Mouse (Mus musculus) T-cell, adult 2 months (primary cell): ENCODE results near the gene Dnah8.

Experiments
- DNase-seq: peaks from one replicate; pipeline ENCODE4 v3.0.0; 2022; ENCODE audit warnings: low spot score

Dnah8 gene

DNA sequence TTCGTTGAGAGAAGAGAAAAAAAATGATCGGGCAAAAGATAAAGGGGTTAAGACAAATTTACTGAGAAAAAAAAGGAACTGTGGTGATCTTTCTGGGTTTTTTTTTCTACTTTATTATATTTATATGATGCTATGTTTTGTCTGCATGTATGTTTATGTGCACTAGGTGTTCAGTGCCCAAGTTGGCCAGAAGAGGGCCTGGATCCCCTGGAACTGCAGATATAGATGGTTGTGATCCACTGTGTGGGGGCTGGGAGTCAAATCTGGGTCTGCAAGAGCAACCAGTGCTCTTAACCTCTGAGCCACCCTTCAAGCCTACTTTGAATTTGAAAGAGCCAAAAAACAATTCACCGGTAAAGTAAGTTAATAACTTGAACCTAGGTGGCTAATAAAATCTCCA lies 256.2 kb downstream of the Dnah8 start:
- DNase-seq = no peak

GRCm38 (mm10) chr17:30881001-30881400 lies 256.8 kb downstream of the Dnah8 start:
- DNase-seq = no peak

DNA sequence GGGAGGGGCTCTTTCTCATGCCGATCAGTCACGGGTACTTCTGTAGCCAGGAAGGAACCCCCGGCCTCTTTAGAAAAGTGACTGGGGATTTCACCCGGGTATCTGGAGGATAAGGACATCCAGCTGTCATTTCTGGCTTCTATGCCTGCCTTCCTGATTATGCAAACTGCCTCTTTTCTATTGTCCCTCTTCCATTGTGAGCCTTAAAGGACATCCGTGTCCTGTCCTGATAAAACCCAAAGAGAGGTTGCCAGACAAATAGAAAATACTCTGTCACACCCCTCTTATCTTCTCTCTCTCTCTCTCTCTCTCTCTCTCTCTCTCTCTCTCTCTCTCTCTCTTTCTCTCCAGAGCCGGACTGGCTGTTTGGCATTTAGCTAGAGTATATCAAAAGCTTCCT lies 258.1 kb downstream of the Dnah8 start:
- no peak for DNase-seq

- no peak for DNase-seq
Observed at GRCm38 (mm10) chr17:30883534-30883933, 259.4 kb downstream of the Dnah8 start.

DNA sequence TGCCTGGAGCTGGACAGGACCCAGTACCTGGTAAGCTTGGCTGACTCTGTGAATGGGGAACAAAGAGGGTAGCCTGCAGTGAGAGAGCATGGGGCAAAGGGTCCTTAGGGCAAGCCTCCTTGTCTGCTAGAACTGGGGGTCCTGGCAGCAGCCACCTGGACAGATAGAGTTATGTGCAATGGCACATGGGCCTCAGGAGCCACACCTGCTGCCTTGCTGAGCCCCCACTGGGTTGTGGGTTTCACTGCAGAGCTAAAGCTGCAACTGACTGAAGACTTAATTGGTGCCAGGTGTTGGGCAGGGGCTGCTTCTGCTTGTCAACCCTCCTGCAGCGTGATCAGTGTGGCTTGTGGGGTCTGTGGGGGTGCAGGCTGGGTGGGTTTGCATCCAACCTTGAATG lies 267.9 kb downstream of the Dnah8 start:
- no peak for DNase-seq

- DNase-seq = peak; percentile 17
Observed at GRCm38 (mm10) chr17:30892730-30893129, 268.6 kb downstream of the Dnah8 start.

GRCm38 (mm10) chr17:30897075-30897474 lies 272.9 kb downstream of the Dnah8 start:
- DNase-seq = no peak

DNA sequence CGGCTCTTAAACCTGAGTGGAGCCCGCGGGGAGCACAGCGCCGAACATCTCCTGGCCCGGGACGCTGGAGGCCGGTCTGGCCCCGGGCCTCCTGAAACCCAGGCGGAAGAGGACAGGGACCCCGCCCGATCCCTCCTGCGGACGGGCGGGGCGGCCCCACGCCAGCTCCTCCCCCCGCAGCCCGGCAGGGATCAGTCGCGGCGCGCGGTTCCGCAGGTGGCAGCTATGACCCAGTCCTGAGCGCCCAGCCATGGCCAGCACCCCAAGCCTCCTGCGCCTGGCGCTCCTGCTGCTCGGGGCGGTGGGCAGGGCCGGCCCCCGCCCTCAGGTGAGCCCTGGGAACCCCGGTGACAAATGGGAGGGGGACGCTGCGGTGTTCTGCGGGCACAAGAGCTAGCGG lies 277.5 kb downstream of the Dnah8 start, which contains the start of gene Glp1r:
Glp1r (plus strand) TSS at position 191 of the 400 bp plus-strand sequence.
- DNase-seq = no peak

- DNase-seq = no peak
Observed at GRCm38 (mm10) chr17:30904096-30904495, 279.9 kb downstream of the Dnah8 start.

DNA sequence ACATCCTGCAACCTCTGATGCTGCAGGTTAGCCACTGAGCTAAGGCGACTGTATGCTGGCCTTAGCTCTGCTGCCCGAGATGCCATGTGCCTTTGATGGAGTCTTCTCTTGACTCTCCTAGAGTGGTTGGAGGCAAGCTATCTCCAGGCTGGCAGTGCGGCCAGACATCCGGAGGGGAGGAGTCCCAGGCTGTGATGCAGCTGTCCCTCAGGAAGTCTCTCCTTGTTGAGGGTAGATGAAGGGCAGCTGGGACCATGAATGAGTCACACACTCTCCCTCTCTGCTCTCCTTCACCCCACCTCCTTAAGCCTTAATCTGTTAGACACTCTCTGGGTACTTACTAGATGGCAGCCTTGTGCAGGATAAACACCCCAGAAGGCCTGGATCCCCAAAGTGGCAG lies 283.4 kb downstream of the Dnah8 start:
- no peak for DNase-seq

GRCm38 (mm10) chr17:30910866-30911731 lies 286.9 kb downstream of the Dnah8 start:
- DNase-seq = no peak

DNA sequence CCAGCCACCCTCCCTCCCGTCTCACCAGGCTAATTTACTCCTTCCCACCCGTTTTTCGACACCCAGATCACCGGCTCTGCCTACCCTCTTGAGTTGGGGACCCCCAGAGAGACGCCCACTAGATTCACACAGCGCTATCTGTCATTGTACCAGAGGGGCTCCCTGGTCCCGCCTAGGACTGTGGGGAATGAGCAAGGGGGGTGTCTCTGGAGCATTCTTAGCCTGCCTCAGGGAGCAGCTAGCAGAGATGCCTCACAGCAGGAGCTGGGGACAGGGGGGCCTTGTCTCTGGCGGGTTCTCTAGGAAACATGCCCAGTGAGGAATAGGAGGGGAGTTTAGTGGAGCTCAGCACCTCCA lies 287.6 kb downstream of the Dnah8 start:
- DNase-seq = no peak

GRCm38 (mm10) chr17:30912536-30912935 lies 288.4 kb downstream of the Dnah8 start:
- no peak for DNase-seq

GRCm38 (mm10) chr17:30914264-30914663 lies 290.1 kb downstream of the Dnah8 start:
- DNase-seq = no peak

GRCm38 (mm10) chr17:30923566-30923965 lies 299.4 kb downstream of the Dnah8 start:
- DNase-seq = no peak
